Mouse (Mus musculus): ENCODE data around the gene Rdm1.
A peak's percentile ranks its signal among the peaks of the same experiment; 100 is the strongest.
"Not testable (repeated sequence)": the region's sequence is repeated elsewhere in the genome, so short reads cannot be mapped to it uniquely, and the experiment has no call there.

Gene Rdm1

GRCm38 (mm10) chr11:101626995-101627856 is at the start of gene Rdm1:
Rdm1 (plus strand) TSS chr11:101627195.
- peak; percentile 79 for DNase-seq (ENCODE audit: low read depth, low spot score)

- DNase-seq (ENCODE audit: low read depth, low spot score) = no peak
Measured at GRCm38 (mm10) chr11:101581081-101581764, 45.8 kb upstream of the Rdm1 start.

GRCm38 (mm10) chr11:101582054-101583035 is 44.6 kb upstream of the Rdm1 start, which contains the start of gene Tmem106a:
Tmem106a (plus strand) TSS chr11:101582242.
- DNase-seq (ENCODE audit: low read depth, low spot score) = peak; percentile 51

GRCm38 (mm10) chr11:101583205-101583604 is 43.8 kb upstream of the Rdm1 start:
- DNase-seq (ENCODE audit: low read depth, low spot score) = no peak

- not testable (repeated sequence) for DNase-seq (ENCODE audit: low read depth, low spot score)
Measured at GRCm38 (mm10) chr11:101585031-101585430, 42.0 kb upstream of the Rdm1 start.

- no peak for DNase-seq (ENCODE audit: low read depth, low spot score)
Measured at GRCm38 (mm10) chr11:101585805-101586204, 41.2 kb upstream of the Rdm1 start.

- no peak for DNase-seq (ENCODE audit: low read depth, low spot score)
Measured at GRCm38 (mm10) chr11:101587676-101588075, 39.3 kb upstream of the Rdm1 start.

- DNase-seq (ENCODE audit: low read depth, low spot score) = no peak
Measured at GRCm38 (mm10) chr11:101588868-101589267, 38.1 kb upstream of the Rdm1 start.

- peak; percentile 23 for DNase-seq (ENCODE audit: low read depth, low spot score)
Measured at GRCm38 (mm10) chr11:101589444-101589843, 37.6 kb upstream of the Rdm1 start.

- DNase-seq (ENCODE audit: low read depth, low spot score) = no peak
Measured at GRCm38 (mm10) chr11:101589989-101590624, 36.9 kb upstream of the Rdm1 start.

- DNase-seq (ENCODE audit: low read depth, low spot score) = no peak
Measured at GRCm38 (mm10) chr11:101599156-101599555, 27.8 kb upstream of the Rdm1 start, which contains the start of gene Gm11634. Gm11634 (minus strand) TSS chr11:101599256.

GRCm38 (mm10) chr11:101602491-101602890 is 24.5 kb upstream of the Rdm1 start:
- peak; percentile 77 for DNase-seq (ENCODE audit: low read depth, low spot score)

- no peak for DNase-seq (ENCODE audit: low read depth, low spot score)
Measured at GRCm38 (mm10) chr11:101604116-101604515, 22.9 kb upstream of the Rdm1 start.

GRCm38 (mm10) chr11:101604531-101605453 is 22.2 kb upstream of the Rdm1 start:
- peak; percentile 73 for DNase-seq (ENCODE audit: low read depth, low spot score)

- not testable (repeated sequence) for DNase-seq (ENCODE audit: low read depth, low spot score)
Measured at GRCm38 (mm10) chr11:101607134-101607533, 19.9 kb upstream of the Rdm1 start.

GRCm38 (mm10) chr11:101610445-101610844 is 16.6 kb upstream of the Rdm1 start:
- no peak for DNase-seq (ENCODE audit: low read depth, low spot score)

GRCm38 (mm10) chr11:101613596-101613995 is 13.4 kb upstream of the Rdm1 start:
- no peak for DNase-seq (ENCODE audit: low read depth, low spot score)

- no peak for DNase-seq (ENCODE audit: low read depth, low spot score)
Measured at GRCm38 (mm10) chr11:101614116-101614515, 12.9 kb upstream of the Rdm1 start.

- DNase-seq (ENCODE audit: low read depth, low spot score) = no peak
Measured at GRCm38 (mm10) chr11:101615380-101615779, 11.6 kb upstream of the Rdm1 start.

GRCm38 (mm10) chr11:101616104-101616503 is 10.9 kb upstream of the Rdm1 start:
- no peak for DNase-seq (ENCODE audit: low read depth, low spot score)
